Mouse (Mus musculus) gastrocnemius, postnatal 14 days (tissue): ENCODE data around the gene Micu2. TPM values are rescaled to one million over a fixed set of nuclear protein-coding genes. Genes with fewer than 3 reads are reported as not detected.
A peak's percentile ranks its signal among the peaks of the same experiment; 100 is the strongest.
"Not testable (repeated sequence)": the region's sequence is repeated elsewhere in the genome, so short reads cannot be mapped to it uniquely, and the experiment has no call there.

Experiments
- DNase-seq: peaks from one replicate; pipeline ENCODE4 v3.0.0; 2021; ENCODE audit warnings: mixed read lengths
- intact Hi-C: fragments of 180-260 bp; cut with DNase I; formaldehyde crosslinking; loops from one replicate; pipeline ENCODE4 v1.15.1; 2025; ENCODE audit warnings: low total_unique reads
- total RNA-seq, 2 experiments: library from RNA; stranded (reverse); gene quantifications; 2 replicates each; pipeline ENCODE4 v1.2.3; 2021

Micu2 gene
- total RNA-seq, 2 experiments from 2014 or later: 40.7 to 42.1 TPM

DNA sequence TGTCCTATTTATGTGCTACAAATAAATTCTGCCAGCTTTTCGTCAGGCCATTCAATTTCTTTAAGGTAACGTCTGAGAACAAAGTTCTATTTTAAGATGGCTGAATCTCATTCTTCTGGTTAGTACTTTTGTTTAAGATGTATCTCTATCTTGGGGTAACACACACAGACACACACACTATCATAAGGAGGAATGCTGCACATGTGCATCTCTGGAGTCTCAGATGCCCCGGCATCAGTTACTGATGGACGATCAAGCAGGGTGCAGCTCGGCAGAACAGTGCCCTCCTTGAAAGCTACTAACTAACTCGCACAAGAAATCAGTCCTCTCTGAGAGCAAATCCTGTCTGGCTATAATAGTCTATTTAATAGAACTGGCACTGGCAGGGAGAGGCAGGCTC is 30.2 kb downstream of the Micu2 start:
- intact Hi-C loops: no loop called here
- DNase-seq: no peak

DNA sequence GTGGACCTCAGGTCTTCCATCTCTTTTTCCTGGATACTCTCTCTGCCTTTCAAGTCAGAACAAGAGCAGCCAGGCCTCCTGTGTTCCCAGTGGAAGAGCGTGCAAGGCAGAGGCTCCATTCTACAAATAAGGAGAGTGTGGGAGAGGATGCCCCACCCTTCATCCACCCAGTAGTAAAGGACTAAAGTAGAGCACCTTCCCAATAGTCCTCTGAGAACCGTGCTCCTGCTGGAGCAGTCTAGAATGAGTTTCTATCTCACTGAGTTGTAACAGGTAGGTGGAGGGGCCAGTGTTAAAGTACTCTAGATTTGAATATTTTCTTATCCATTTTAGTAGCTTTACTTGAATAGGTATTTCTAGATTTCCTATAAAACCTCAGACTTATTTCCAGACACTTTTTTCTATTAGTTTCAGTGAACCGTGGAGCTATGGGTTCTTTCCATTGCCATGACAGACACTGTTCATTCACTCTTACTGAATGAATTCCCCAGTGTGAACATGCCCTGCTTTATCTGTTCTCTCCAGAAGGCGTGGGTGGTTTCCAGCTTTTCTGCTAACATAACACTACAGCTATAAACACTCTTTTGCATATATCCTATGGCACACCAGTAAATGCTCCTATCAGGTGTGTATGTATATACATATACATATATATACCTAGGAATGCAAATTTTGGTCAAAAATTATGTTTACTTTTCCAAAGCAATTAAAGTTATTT is 31.8 kb downstream of the Micu2 start:
- intact Hi-C loops: no loop called here
- DNase-seq: no peak

- DNase-seq: no peak
- intact Hi-C loops: no loop called here
Observed at GRCm38 (mm10) chr14:57961861-57962260, 37.2 kb downstream of the Micu2 start.

DNA sequence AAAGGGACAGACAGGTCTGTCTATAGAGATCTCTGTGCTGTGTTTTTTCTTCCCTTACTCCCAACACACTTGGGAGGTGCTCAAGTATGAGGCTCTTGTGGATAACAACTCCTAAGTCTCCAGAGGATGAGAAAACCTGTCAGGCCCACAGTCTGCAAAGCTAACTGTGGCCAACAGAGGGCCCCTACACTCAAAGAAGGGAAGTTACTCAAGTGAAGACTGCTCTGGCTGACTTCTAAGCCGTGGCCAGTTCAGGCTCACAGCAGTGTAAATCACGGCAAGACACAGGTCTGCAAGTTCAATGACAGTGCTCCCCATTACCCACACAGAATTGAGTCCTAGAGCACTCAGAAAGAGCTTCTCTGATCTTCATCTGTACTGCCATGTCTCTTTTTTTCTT is 48.0 kb downstream of the Micu2 start:
- intact Hi-C loops: no loop called here
- DNase-seq: peak; percentile 18

- intact Hi-C loops: no loop called here
- peak; percentile 67 for DNase-seq
Observed at GRCm38 (mm10) chr14:57945834-57946233, 53.2 kb downstream of the Micu2 start.

GRCm38 (mm10) chr14:57937297-57937696 is 61.8 kb downstream of the Micu2 start:
- DNase-seq: no peak
- intact Hi-C loops: no loop called here

GRCm38 (mm10) chr14:57934666-57935065 is 64.4 kb downstream of the Micu2 start:
- DNase-seq: no peak
- intact Hi-C loops: no loop called here

DNA sequence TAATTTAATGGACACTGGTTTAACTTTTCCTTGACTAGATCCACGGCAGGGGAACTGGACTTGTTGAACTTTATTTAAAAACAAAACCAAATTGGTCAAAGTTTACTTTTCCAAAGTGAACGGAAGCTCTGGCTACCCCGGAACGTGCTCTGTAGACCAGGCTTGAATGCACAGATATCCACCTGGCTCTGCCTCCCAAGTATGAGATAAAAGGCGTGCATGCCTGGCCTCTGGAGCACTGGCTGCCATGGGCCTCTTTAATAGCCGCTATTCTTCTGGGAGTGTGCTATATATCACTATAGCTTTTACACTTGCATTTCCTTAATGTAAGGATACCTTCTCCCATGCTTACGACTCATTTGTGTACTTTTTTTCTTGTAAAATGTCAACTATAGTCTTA is 65.5 kb downstream of the Micu2 start:
- intact Hi-C loops: no loop called here

DNA sequence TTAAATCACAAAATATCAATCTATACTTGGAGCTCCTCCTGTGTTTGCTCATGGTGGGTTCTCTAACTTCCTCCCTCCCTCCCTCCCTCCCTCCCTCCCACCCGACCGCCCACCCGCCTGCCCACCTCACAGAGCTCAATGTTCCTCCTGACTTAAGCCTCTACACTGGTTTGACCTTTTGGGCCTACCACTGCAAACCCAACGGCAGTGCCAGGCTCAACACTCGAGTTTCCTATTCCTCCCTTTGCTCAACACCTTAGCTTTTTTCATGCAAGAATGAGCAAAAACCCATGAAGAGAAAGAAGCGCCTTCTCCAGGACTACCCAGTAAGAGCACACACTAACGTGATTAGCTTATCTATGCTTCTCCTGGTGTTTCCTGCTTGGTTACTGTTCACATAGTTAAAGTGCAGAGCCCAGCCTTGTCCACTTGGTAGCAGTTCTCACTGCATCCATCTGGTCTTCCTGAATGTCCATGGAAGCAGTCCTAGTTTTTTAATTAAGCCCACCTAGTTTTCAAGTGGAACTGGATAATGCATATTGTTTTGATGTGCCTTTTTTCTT is 66.1 kb downstream of the Micu2 start:
- DNase-seq: no peak
- intact Hi-C loops: no loop called here

More for the DNA sequence above, 65.5 kb downstream of the Micu2 start:
- DNase-seq: no peak

GRCm38 (mm10) chr14:57921428-57922131 is 77.5 kb downstream of the Micu2 start:
- intact Hi-C loops: no loop called here
- no peak for DNase-seq

DNA sequence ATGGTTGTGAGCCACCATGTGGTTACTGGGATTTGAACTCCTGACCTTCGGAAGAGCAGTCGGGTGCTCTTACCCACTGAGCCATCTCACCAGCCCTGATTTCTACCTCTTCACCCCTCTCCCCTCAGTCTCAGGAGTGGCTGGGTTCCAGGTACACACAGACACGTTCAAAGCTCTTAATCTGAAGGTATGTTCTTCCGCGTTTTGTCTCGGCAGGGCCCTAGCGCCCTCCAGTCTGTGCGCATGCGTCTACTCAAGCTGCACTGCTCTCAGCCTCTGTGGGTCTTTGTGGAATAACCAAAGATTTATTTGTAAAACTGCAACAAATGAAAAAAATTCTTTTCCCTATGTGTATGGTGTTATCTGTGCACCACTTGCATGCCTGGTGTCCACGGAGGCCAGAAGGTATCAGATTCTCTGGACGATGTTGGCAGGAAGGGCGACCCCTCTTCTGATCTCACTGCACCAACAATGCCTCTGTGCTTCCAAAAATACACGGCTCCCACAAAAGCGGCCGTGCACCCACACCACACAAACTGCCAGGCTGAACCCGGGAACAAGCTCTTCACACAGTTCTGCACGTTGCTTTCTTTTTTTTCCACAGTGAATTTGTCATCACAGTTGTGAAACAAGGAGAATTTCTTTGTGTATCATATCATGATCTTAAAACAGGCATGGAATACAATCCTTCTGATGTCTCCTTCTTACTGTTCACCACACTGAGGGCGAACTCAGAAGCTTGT is 78.3 kb downstream of the Micu2 start:
- intact Hi-C loops: no loop called here
- no peak for DNase-seq

- intact Hi-C loops: loop anchor here (10.0 kb wide), 1 partner anchor 95 kb away; the partner anchor contains the start of genes Mrpl57 and Ska3
Observed at GRCm38 (mm10) chr14:57919148-57919875, 79.8 kb downstream of the Micu2 start.

DNA sequence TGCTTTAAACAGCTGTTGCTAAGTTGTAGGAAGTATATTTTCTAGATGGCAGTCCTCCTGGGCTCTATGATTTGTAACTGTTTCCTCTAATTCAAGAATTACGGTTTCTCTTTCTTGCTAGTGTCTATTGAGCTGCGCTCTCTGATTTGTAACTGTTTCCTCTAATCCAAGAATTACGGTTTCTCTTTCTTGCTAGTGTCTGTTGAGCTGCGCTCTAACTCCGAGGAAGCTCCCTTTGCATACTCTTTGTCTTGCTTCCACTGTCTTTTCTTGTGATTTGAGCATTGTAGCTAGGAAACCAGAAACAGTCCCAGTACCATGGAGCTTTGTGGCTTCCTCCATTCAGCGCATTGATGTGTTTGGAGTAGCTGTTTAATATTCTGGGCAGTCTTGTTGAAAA is 83.7 kb downstream of the Micu2 start:
- intact Hi-C loops: loop anchor here (10.0 kb wide), 1 partner anchor 91 kb away; the partner anchor contains the start of genes Mrpl57 and Ska3
- no peak for DNase-seq

More at GRCm38 (mm10) chr14:57919148-57919875, 79.8 kb downstream of the Micu2 start:
- no peak for DNase-seq

DNA sequence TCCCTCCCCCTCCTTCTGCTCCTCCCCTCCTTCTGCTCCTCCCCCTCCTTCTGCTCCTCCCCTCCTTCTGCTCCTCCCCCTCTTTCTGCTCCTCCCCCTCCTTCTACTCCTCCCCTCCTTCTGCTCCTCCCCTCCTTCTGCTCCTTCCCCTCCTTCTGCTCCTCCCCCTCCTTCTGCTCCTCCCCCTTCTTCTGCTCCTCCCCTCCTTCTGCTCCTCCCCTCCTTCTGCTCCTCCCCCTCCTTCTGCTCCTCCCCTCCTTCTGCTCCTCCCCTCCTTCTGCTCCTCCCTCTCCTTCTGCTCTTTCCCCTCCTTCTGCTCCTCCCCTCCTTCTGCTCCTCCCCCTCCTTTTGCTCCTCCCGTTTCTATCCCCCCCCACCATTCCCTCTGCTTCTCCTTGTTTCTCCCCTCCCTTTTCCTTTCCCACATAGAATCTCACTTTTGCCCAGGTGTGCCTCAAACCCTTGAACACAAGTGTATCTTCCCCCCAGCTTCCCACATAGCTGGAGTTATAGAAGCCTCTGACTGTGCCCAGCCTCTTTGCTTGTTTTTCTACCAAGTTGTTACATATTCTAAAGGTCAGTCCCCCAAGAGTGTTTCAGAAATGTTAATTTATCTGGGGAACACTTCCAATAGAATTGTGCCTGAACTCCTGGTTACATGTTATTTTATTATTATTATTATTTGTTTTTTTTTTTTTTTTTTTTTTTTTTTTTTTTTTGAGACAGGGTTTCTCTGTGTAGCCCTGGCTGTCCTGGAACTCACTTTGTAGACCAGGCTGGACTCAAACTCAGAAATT is 86.7 kb downstream of the Micu2 start:
- DNase-seq: not testable (repeated sequence)
- intact Hi-C loops: loop anchor here (5.0 to 10.0 kb wide), 2 partner anchors 88 to 230 kb away; partner anchors contain the start of genes Mrpl57 and Ska3

GRCm38 (mm10) chr14:57911787-57912186 is 87.3 kb downstream of the Micu2 start:
- intact Hi-C loops: loop anchor here (5.0 to 10.0 kb wide), 2 partner anchors 87 to 229 kb away; partner anchors contain the start of genes Mrpl57 and Ska3
- DNase-seq: not testable (repeated sequence)

DNA sequence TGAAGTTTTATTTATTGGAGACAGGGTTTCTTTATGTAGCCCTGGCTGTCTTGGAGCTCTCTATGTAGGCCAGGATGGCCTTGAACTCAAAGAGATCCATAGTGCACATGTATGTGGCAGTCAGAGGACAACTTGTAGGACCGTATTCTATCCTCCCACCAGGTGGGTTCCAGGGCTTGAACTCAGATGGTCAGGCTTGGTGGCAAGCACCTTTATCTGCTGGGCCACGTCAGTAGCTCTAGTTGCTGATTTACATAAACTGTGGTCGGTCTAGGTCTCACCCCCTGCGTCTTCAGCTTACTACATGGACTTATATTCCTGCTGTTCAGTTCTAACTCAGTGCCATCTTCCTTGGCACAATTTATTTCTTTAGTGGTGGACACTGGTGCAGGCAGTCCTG is 87.7 kb downstream of the Micu2 start:
- intact Hi-C loops: loop anchor here (5.0 to 10.0 kb wide), 2 partner anchors 87 to 229 kb away; partner anchors contain the start of genes Mrpl57 and Ska3
- no peak for DNase-seq

- intact Hi-C loops: loop anchor here (5.0 to 10.0 kb wide), 2 partner anchors 86 to 228 kb away; partner anchors contain the start of genes Mrpl57 and Ska3
- peak; percentile 80 for DNase-seq
Observed at GRCm38 (mm10) chr14:57910501-57911068, 88.5 kb downstream of the Micu2 start.

- intact Hi-C loops: no loop called here
- no peak for DNase-seq
Observed at GRCm38 (mm10) chr14:57909297-57909696, 89.8 kb downstream of the Micu2 start.
